Mouse (Mus musculus) adrenal gland, postnatal 0 days (tissue): ENCODE results near the gene Tas2r109. TPM values are rescaled to one million over a fixed set of nuclear protein-coding genes. Genes with fewer than 3 reads are reported as not detected.

Source experiments
- polyA plus RNA-seq: library from polyadenylated mRNA; unstranded; fragments of >200 nt; fragmentation: Nextera tagmentation; extraction: Ambion mirVana; gene quantifications from 2 replicates; pipeline ENCODE4 v1.2.1, GENCODE M21; 2015

Tas2r109 gene
- not detected in 2 replicates for polyA plus RNA-seq

DNA sequence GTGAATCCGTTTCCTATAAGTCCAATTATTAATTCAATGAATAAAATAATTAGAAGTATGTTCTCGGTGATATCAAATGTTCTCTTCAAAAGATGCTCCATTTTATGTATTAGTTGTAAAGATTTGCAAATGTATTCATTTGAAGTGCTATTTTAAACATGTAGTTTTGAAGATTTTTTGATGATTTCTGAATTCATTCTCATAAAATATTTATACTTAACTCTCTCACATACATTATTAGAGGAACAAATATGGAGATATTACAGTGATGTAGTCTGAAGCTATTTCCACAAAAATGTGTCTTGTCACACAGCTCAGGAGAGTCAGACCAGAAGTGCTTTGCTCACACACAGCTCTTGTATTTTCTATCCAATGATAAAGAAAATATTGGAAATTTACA, at the start of gene Tas2r109:
Gene Tas2r109, minus strand, starts transcription at position 101 of the 400 bp plus-strand sequence.

DNA sequence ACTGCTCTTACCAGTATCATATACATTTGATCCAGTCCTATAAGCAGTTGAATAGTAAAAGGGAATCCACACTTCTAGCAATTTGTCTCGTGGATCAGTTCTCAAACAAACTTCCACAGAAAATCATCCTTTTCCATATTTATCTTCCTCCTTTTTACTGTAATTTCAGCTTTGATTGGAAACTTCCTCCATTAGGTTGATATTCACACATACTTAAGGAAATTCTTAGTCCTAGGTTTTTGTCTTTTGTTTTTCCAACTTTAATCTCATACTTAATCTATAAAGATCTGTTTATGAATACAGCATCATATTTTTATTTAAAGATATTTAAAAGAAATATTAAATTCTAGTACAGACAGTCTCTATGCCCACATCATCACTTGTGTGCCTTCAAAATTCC, 22.9 kb downstream of the Tas2r109 start, which contains the start of gene Tas2r131:
Gene Tas2r131, minus strand, starts transcription at position 101 of the 400 bp plus-strand sequence.

DNA sequence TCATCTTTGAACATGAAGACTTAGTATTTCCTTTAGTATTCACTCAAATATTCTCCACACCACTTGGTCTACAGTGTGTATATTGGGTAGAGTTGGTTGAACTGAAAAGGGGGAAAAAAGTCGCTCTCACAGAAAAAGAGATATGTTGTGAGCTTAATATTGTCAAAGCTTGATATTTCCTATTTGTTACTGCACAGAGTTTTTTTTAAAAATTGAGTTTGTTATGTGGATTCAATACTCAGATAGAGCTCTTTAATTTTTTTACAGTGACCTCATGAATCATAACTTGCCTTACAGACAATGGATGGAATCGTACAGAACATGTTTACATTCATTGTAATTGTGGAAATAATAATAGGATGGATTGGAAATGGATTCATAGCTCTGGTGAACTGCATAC, 30.0 kb downstream of the Tas2r109 start, which contains the start of gene Tas2r129:
Gene Tas2r129, plus strand, starts transcription at position 301 of the 400 bp plus-strand sequence.

Other genes with a start within 250 kb of the Tas2r109 start
- not detected in 2 replicates for gene Tas2r115, start 242.9 kb downstream of the Tas2r109 start, polyA plus RNA-seq
- not detected in 2 replicates for gene Tas2r124, start 226.2 kb downstream of the Tas2r109 start, polyA plus RNA-seq
- not detected in 2 replicates for gene Tas2r102, start 218.8 kb downstream of the Tas2r109 start, polyA plus RNA-seq
- gene Tas2r136, start 202.8 kb downstream of the Tas2r109 start, polyA plus RNA-seq, result not detected in 2 replicates
- gene Tas2r117, start 178.1 kb downstream of the Tas2r109 start, polyA plus RNA-seq, result not detected in 2 replicates
- gene Tas2r123, start 133.8 kb downstream of the Tas2r109 start, polyA plus RNA-seq, result not detected in 2 replicates
- gene Tas2r116, start 125.5 kb downstream of the Tas2r109 start, polyA plus RNA-seq, result not detected in 2 replicates
- gene Tas2r110, start 113.0 kb downstream of the Tas2r109 start, polyA plus RNA-seq, result not detected in 2 replicates
- not detected in 2 replicates for gene Tas2r113, start 88.0 kb downstream of the Tas2r109 start, polyA plus RNA-seq
- gene Tas2r125, start 71.3 kb downstream of the Tas2r109 start, polyA plus RNA-seq, result not detected in 2 replicates
- gene Tas2r129, start 29.9 kb downstream of the Tas2r109 start, polyA plus RNA-seq, result not detected in 2 replicates
- not detected in 2 replicates for gene Tas2r131, start 23.0 kb downstream of the Tas2r109 start, polyA plus RNA-seq
- gene Tas2r103, start 56.1 kb upstream of the Tas2r109 start, polyA plus RNA-seq, result not detected in 2 replicates
- not detected in 2 replicates for gene Tas2r140, start 74.9 kb upstream of the Tas2r109 start, polyA plus RNA-seq
- 67.5 and 81.2 TPM in 2 replicates for gene Smim10l1, start 123.9 kb upstream of the Tas2r109 start, polyA plus RNA-seq